Mouse (Mus musculus) CH12.LX (cell line): ENCODE measurements at regions not wholly inside any gene's neighbourhood (a gene's known extent, or its start where the extent isn't known, plus 50 kb on each side); places are given as distances from the start of the nearest gene placed in this dataset.

Experiments used
- BHLHE40 ChIP-seq: IDR thresholded peaks from 2 replicates; pipeline ENCODE4 v1.6.1; 2011; ENCODE audit warnings: mild to moderate bottlenecking, low read depth, low read length, improper control_type of control experiment
- CTCF ChIP-seq, 2 experiments: IDR thresholded peaks in 1 of 2; conservative IDR thresholded peaks in 1 of 2; 2 replicates each; pipeline ENCODE4 v1.5.1; 2011 to 2012; ENCODE audit warnings: low read depth in 2 of 2, low read length in 2 of 2, improper control_type of control experiment in 1 of 2, inconsistent platforms in 1 of 2, mild to moderate bottlenecking in 1 of 2, moderate library complexity in 1 of 2
- EP300 ChIP-seq: IDR thresholded peaks from 2 replicates; pipeline ENCODE4 v1.6.1; 2011; ENCODE audit warnings: low read length, improper control_type of control experiment
- IRF4 ChIP-seq: IDR thresholded peaks from 2 replicates; pipeline ENCODE4 v1.6.1; 2014; ENCODE audit warnings: low read depth, mild to moderate bottlenecking, inconsistent platforms, low read length, improper control_type of control experiment
- JUND ChIP-seq: conservative IDR thresholded peaks from 2 replicates; pipeline ENCODE4 v1.6.1; 2011; ENCODE audit warnings: low read depth, low read length, improper control_type of control experiment
- NELFE ChIP-seq: IDR thresholded peaks from 2 replicates; pipeline ENCODE4 v1.6.1; 2011; ENCODE audit warnings: low read depth, low read length, improper control_type of control experiment
- POLR2A ChIP-seq: IDR thresholded peaks from 2 replicates; pipeline ENCODE4 v1.6.1; 2011; ENCODE audit warnings: low read depth, mild to moderate bottlenecking, improper control_type of control experiment, low read length
- ZC3H11A ChIP-seq: IDR thresholded peaks from 2 replicates; pipeline ENCODE4 v1.6.1; 2012; ENCODE audit warnings: low read depth, mild to moderate bottlenecking, inconsistent platforms, low read length, improper control_type of control experiment
- ZMIZ1 ChIP-seq: IDR thresholded peaks from 2 replicates; pipeline ENCODE4 v1.6.1; 2012; ENCODE audit warnings: low read depth, mild to moderate bottlenecking, inconsistent platforms, low read length, improper control_type of control experiment

DNA sequence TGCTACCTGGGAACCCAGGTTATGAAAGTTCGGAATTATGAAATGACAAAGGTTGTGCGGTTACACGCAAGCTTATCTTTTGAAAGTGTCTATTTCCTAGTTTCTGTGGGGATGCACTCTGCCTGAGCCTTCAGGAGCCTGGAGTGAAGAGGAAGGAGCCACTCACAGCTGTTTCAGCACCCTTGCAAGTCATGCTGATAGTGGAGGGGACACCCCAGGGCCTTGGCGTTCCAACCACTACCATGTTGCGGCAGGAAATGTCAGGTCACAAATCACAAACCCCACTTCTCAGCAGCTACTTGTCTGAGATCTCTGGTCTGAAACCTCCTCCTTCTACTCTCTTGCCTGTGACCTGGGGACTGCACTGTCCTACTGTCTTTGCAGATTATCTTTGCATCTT lies 178.3 kb downstream of the Pten start:
- TF ChIP-seq IRF4 (peak; percentile 91), NELFE (no peak), ZMIZ1 (no peak), JUND (peak; percentile 72; the same call in 1 of the 2 replicates), ZC3H11A (no peak), BHLHE40 (peak; percentile 90), CTCF (conservative IDR thresholded peaks at IDR 0.05 in 1 of 2, IDR thresholded peaks at IDR 0.05 in 1 of 2; ENCODE audit: low read depth in 2 of 2, low read length in 2 of 2) (no peak), POLR2A (no peak), EP300 (peak; percentile 94)
